Comparison of ENCODE assay signal across 18 mouse cellular contexts in the genomic region with DNA sequence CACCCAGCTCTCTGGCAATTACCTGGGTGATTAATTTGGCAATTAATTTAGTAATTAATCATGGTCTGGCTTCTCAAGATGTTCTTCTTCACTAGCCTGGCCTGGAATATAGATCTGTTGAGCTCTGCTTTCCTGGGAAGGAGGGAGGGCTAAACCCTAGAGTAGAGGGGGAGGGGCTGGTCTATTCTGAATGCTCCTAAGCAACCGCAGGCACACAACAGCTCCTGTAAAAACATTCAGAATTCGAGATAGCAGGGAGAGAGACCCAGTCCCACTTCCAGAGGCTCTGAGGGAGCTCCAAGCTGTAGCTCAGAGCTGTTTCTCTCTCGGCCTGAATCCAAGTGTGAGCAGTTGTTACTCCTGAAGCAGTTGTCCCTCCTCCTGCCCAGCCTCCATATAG. TPM values are rescaled to one million over a fixed set of nuclear protein-coding genes. Genes with fewer than 3 reads are reported as not detected.
DNase-seq lines count a peak whose midpoint lies in the region; ATAC-seq and TF ChIP-seq lines count a peak whose summit lies in the region.
"Had no signal": no experiment of that assay in that cellular context is flagged by ENCODE, and none has a peak within 500 bp of the region (broad histone marks: within the 10 kb centered on the region; RNA-seq: fewer than 3 reads in every experiment).

No protein-coding gene starts in this region.

- H3K4me1 ChIP-seq in forebrain, postnatal 0 days (ENCODE audit: insufficient read depth) = no peaks in the 10 kb centered on the region
- peaks cover 10% of the 10 kb centered on the region; the same call in 1 of the 2 replicates for H3K4me1 ChIP-seq in forebrain, embryonic 13.5 days
- H3K4me1 ChIP-seq in hindbrain, embryonic 14.5 days (replicated peaks; ENCODE audit: control insufficient read depth, insufficient read depth, low read length) = peaks cover 10% of the 10 kb centered on the region
- peaks cover 16% of the 10 kb centered on the region for H3K4me1 ChIP-seq in hindbrain, embryonic 10.5 days (replicated peaks)
- peaks cover 8% of the 10 kb centered on the region for H3K4me1 ChIP-seq in midbrain, embryonic 12.5 days
- H3K4me1 ChIP-seq in midbrain, embryonic 15.5 days = peaks cover 8% of the 10 kb centered on the region

- WGBS in forebrain, postnatal 0 days = 16% methylated on average over 3 of the region's 3 CpGs
- 14% methylated on average over 3 of the region's 3 CpGs for WGBS in forebrain, embryonic 13.5 days
- 13% methylated on average over 3 of the region's 3 CpGs for WGBS in hindbrain, embryonic 14.5 days
- 17% methylated on average over 3 of the region's 3 CpGs for WGBS in hindbrain, embryonic 10.5 days
- WGBS in midbrain, embryonic 12.5 days = 18% methylated on average over 3 of the region's 3 CpGs
- 13% methylated on average over 3 of the region's 3 CpGs for WGBS in midbrain, embryonic 15.5 days

- H3K9me3 ChIP-seq in forebrain, postnatal 0 days (ENCODE audit: low read length) = no peaks in the 10 kb centered on the region
- H3K9me3 ChIP-seq in forebrain, embryonic 13.5 days (replicated peaks) = no peaks in the 10 kb centered on the region
- no peaks in the 10 kb centered on the region for H3K9me3 ChIP-seq in hindbrain, embryonic 14.5 days (ENCODE audit: control insufficient read depth, low read length)
- no peaks in the 10 kb centered on the region for H3K9me3 ChIP-seq in hindbrain, embryonic 10.5 days
- H3K9me3 ChIP-seq in midbrain, embryonic 12.5 days = no peaks in the 10 kb centered on the region
- no peaks in the 10 kb centered on the region for H3K9me3 ChIP-seq in midbrain, embryonic 15.5 days
- H3K9me3 ChIP-seq: hindbrain, embryonic 15.5 days; limb, embryonic 12.5 days had no signal

- no peak overlapping the region for H3K4me3 ChIP-seq in forebrain, postnatal 0 days (ENCODE audit: low read depth, low read length)
- no peak overlapping the region for H3K4me3 ChIP-seq in forebrain, embryonic 13.5 days
- no peak overlapping the region for H3K4me3 ChIP-seq in hindbrain, embryonic 14.5 days (replicated peaks; ENCODE audit: low read length)
- no peak overlapping the region for H3K4me3 ChIP-seq in hindbrain, embryonic 10.5 days
- H3K4me3 ChIP-seq in midbrain, embryonic 12.5 days = no peak overlapping the region
- H3K4me3 ChIP-seq in midbrain, embryonic 15.5 days = no peak overlapping the region
- H3K4me3 ChIP-seq: erythroblast, embryonic 14.5 days; hindbrain, embryonic 15.5 days; left cerebral cortex, adult 2 months; limb, embryonic 12.5 days had no signal

- H3K27me3 ChIP-seq in forebrain, postnatal 0 days (ENCODE audit: insufficient read depth, low read length) = peaks cover 4% of the 10 kb centered on the region
- peaks cover 19% of the 10 kb centered on the region for H3K27me3 ChIP-seq in forebrain, embryonic 13.5 days
- no peaks in the 10 kb centered on the region for H3K27me3 ChIP-seq in hindbrain, embryonic 14.5 days (ENCODE audit: control insufficient read depth, insufficient read depth, low read length)
- peaks cover 27% of the 10 kb centered on the region for H3K27me3 ChIP-seq in hindbrain, embryonic 10.5 days (ENCODE audit: insufficient read depth, poor library complexity, severe bottlenecking)
- peaks cover 20% of the 10 kb centered on the region for H3K27me3 ChIP-seq in midbrain, embryonic 12.5 days
- H3K27me3 ChIP-seq in midbrain, embryonic 15.5 days (replicated peaks) = 0 out of 2 replicates have a peak, but pooled peaks cover 3% of the 10 kb centered on the region

- no peak for TF ChIP-seq CTCF in forebrain, postnatal 0 days (IDR thresholded peaks at IDR 0.05; ENCODE audit: low read depth)

- peak; percentile 58 for ATAC-seq in forebrain, postnatal 0 days
- ATAC-seq in forebrain, embryonic 13.5 days = no peak
- ATAC-seq in hindbrain, embryonic 14.5 days (ENCODE audit: low FRiP score) = 0 out of 2 replicates have a peak, but pooled peaks have one; percentile 9
- no peak for ATAC-seq in midbrain, embryonic 12.5 days (ENCODE audit: low FRiP score, low read depth)
- ATAC-seq in midbrain, embryonic 15.5 days (replicated peaks) = no peak

- H3K27ac ChIP-seq in forebrain, postnatal 0 days (ENCODE audit: low read depth, low read length) = no peak overlapping the region
- no peak overlapping the region for H3K27ac ChIP-seq in forebrain, embryonic 13.5 days
- no peak overlapping the region for H3K27ac ChIP-seq in hindbrain, embryonic 14.5 days
- H3K27ac ChIP-seq in hindbrain, embryonic 10.5 days = no peak overlapping the region; the same call in 1 of the 2 replicates
- 0 out of 2 replicates have a peak overlapping the region, but pooled peaks have one; percentile 8 for H3K27ac ChIP-seq in midbrain, embryonic 12.5 days (replicated peaks)
- no peak overlapping the region for H3K27ac ChIP-seq in midbrain, embryonic 15.5 days
- H3K27ac ChIP-seq: left cerebral cortex, adult 2 months; limb, embryonic 12.5 days had no signal

- no peak overlapping the region for H3K9ac ChIP-seq in forebrain, postnatal 0 days
- H3K9ac ChIP-seq in forebrain, embryonic 13.5 days = no peak overlapping the region
- H3K9ac ChIP-seq in hindbrain, embryonic 14.5 days = no peak overlapping the region
- H3K9ac ChIP-seq in midbrain, embryonic 12.5 days (replicated peaks) = no peak overlapping the region
- H3K9ac ChIP-seq in midbrain, embryonic 15.5 days = no peak overlapping the region
- H3K9ac ChIP-seq: hindbrain, embryonic 15.5 days; limb, embryonic 12.5 days had no signal

- no peak overlapping the region for H3K4me2 ChIP-seq in forebrain, postnatal 0 days (ENCODE audit: low read depth)
- no peak overlapping the region for H3K4me2 ChIP-seq in forebrain, embryonic 13.5 days
- H3K4me2 ChIP-seq in hindbrain, embryonic 14.5 days (replicated peaks) = no peak overlapping the region
- no peak overlapping the region for H3K4me2 ChIP-seq in midbrain, embryonic 12.5 days (replicated peaks)
- H3K4me2 ChIP-seq in midbrain, embryonic 15.5 days = no peak overlapping the region
- H3K4me2 ChIP-seq: hindbrain, embryonic 15.5 days; limb, embryonic 12.5 days had no signal

- no peak for DNase-seq in forebrain, postnatal 0 days
- no peak for DNase-seq in hindbrain, embryonic 14.5 days (ENCODE audit: low spot score)
- DNase-seq in hindbrain, embryonic 10.5 days (ENCODE audit: low spot score) = no peak
- DNase-seq in MN1 (ENCODE audit: low spot score) = no peak
- DNase-seq: adrenal gland, adult 8-10 months; cerebellum, adult 2 months; gastrocnemius, postnatal 36 days; kidney, adult 2 months; lung, postnatal 36 days; thymus, adult 18-20 months had no signal

- no peaks in the 10 kb centered on the region for H3K36me3 ChIP-seq in forebrain, postnatal 0 days (ENCODE audit: insufficient read depth)
- no peaks in the 10 kb centered on the region for H3K36me3 ChIP-seq in forebrain, embryonic 13.5 days (ENCODE audit: poor library complexity, severe bottlenecking)
- H3K36me3 ChIP-seq in hindbrain, embryonic 14.5 days (replicated peaks; ENCODE audit: control insufficient read depth, insufficient read depth) = no peaks in the 10 kb centered on the region
- no peaks in the 10 kb centered on the region for H3K36me3 ChIP-seq in hindbrain, embryonic 10.5 days
- no peaks in the 10 kb centered on the region for H3K36me3 ChIP-seq in midbrain, embryonic 12.5 days
- H3K36me3 ChIP-seq in midbrain, embryonic 15.5 days (replicated peaks) = no peaks in the 10 kb centered on the region
- H3K36me3 ChIP-seq: hindbrain, embryonic 15.5 days; limb, embryonic 12.5 days had no signal

RNA-seq across cellular contexts. Expression of a gene that starts 20.6 kb away (rescaled TPM):
- total RNA-seq in forebrain, postnatal 0 days (2014; rRNA removed) = 5.2 and 7.2 TPM in 2 replicates
- 3.7 and 6.0 TPM in 2 replicates for polyA plus RNA-seq in forebrain, postnatal 0 days (2015; fragmentation: Nextera tagmentation; extraction: Ambion mirVana)
- 3.1 and 3.2 TPM in 2 replicates for polyA plus RNA-seq in forebrain, embryonic 13.5 days (2015; fragmentation: Nextera tagmentation; extraction: Ambion mirVana)
- 5.4 and 5.6 TPM in 2 replicates for polyA plus RNA-seq in hindbrain, embryonic 14.5 days (2014; fragmentation: Nextera tagmentation; extraction: Ambion mirVana)
- 1.4 and 2.6 TPM in 2 replicates for polyA plus RNA-seq in hindbrain, embryonic 10.5 days (2016; fragmentation: Nextera tagmentation; extraction: Ambion mirVana)
- 3.1 and 4.2 TPM in 2 replicates for polyA plus RNA-seq in midbrain, embryonic 12.5 days (2016; fragmentation: Nextera tagmentation; extraction: Ambion mirVana)
- 9.7 TPM in 2 replicates for polyA plus RNA-seq in midbrain, embryonic 15.5 days (2015; fragmentation: Nextera tagmentation; extraction: Ambion mirVana)
- polyA plus RNA-seq: erythroblast, embryonic 14.5 days had no signal

RNA-seq across cellular contexts. Expression of a gene that starts 22.8 kb away (rescaled TPM):
- 14.1 and 14.2 TPM in 2 replicates for total RNA-seq in forebrain, postnatal 0 days (2014; rRNA removed)
- 12.9 and 13.4 TPM in 2 replicates for polyA plus RNA-seq in forebrain, postnatal 0 days (2015; fragmentation: Nextera tagmentation; extraction: Ambion mirVana)
- 13.3 and 13.9 TPM in 2 replicates for polyA plus RNA-seq in forebrain, embryonic 13.5 days (2015; fragmentation: Nextera tagmentation; extraction: Ambion mirVana)
- polyA plus RNA-seq in hindbrain, embryonic 14.5 days (2014; fragmentation: Nextera tagmentation; extraction: Ambion mirVana) = 16.7 and 19.1 TPM in 2 replicates
- polyA plus RNA-seq in hindbrain, embryonic 10.5 days (2016; fragmentation: Nextera tagmentation; extraction: Ambion mirVana) = 12.1 and 13.4 TPM in 2 replicates
- polyA plus RNA-seq in midbrain, embryonic 12.5 days (2016; fragmentation: Nextera tagmentation; extraction: Ambion mirVana) = 13.3 and 14.9 TPM in 2 replicates
- 20.1 and 21.1 TPM in 2 replicates for polyA plus RNA-seq in midbrain, embryonic 15.5 days (2015; fragmentation: Nextera tagmentation; extraction: Ambion mirVana)

RNA-seq across cellular contexts. Expression of a gene that starts 38.4 kb away (rescaled TPM):
- 29.7 and 49.5 TPM in 2 replicates for total RNA-seq in forebrain, postnatal 0 days (2014; rRNA removed)
- 3.0 and 5.0 TPM in 2 replicates for polyA plus RNA-seq in forebrain, postnatal 0 days (2015; fragmentation: Nextera tagmentation; extraction: Ambion mirVana)
- 3.3 and 4.5 TPM in 2 replicates for polyA plus RNA-seq in forebrain, embryonic 13.5 days (2015; fragmentation: Nextera tagmentation; extraction: Ambion mirVana)
- 6.8 and 7.7 TPM in 2 replicates for polyA plus RNA-seq in hindbrain, embryonic 14.5 days (2014; fragmentation: Nextera tagmentation; extraction: Ambion mirVana)
- 0.87 and 2.9 TPM in 2 replicates for polyA plus RNA-seq in hindbrain, embryonic 10.5 days (2016; fragmentation: Nextera tagmentation; extraction: Ambion mirVana)
- polyA plus RNA-seq in midbrain, embryonic 12.5 days (2016; fragmentation: Nextera tagmentation; extraction: Ambion mirVana) = 3.7 and 4.1 TPM in 2 replicates
- polyA plus RNA-seq in midbrain, embryonic 15.5 days (2015; fragmentation: Nextera tagmentation; extraction: Ambion mirVana) = 10.2 and 10.3 TPM in 2 replicates
- polyA plus RNA-seq: erythroblast, embryonic 14.5 days; liver, embryonic 16.5 days had no signal

Comparison
In these comparisons a context has a peak if more than half of its experiments do, and no peak if none do; other contexts are left out.
1. ATAC-seq: peak in forebrain, postnatal 0 days (single experiment) and hindbrain, embryonic 14.5 days (single experiment); none in forebrain, embryonic 13.5 days (single experiment), midbrain, embryonic 12.5 days (single experiment) and midbrain, embryonic 15.5 days (single experiment).